Mouse (Mus musculus): ENCODE results near the gene Hepacam2.
A peak's percentile ranks its signal among the peaks of the same experiment; 100 is the strongest.
"Not testable (repeated sequence)": the region's sequence is repeated elsewhere in the genome, so short reads cannot be mapped to it uniquely, and the experiment has no call there.

Gene Hepacam2

DNA sequence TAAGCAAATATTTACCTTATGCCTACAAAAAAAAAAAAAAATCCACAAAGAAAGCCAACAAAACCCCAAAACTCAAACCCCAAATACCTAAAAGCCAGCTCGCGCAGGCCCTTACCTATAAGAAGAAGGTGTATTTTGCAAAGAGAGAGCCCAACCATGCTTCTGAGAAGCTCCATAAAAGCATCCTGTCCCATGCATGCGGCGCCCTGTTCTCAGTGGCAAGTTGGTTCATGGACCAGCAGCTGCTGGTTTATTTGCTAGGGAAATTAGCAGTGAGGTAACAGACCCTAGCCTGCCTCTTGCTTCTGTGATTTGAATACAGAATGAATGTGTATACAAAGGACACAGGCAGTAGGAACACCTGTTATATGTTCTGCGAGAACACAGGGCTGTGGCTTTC, 3.8 kb downstream of the Hepacam2 start:
- peak; percentile 46 for DNase-seq (ENCODE audit: low read depth, low spot score)
- Histone ChIP-seq H3K27me3 (ENCODE audit: control insufficient read depth, insufficient read depth, low read length, poor library complexity, severe bottlenecking) (no peaks in the 10 kb centered on the region), H3K36me3 (ENCODE audit: control insufficient read depth, insufficient read depth, low read length, poor library complexity, severe bottlenecking) (no peaks in the 10 kb centered on the region)

DNA sequence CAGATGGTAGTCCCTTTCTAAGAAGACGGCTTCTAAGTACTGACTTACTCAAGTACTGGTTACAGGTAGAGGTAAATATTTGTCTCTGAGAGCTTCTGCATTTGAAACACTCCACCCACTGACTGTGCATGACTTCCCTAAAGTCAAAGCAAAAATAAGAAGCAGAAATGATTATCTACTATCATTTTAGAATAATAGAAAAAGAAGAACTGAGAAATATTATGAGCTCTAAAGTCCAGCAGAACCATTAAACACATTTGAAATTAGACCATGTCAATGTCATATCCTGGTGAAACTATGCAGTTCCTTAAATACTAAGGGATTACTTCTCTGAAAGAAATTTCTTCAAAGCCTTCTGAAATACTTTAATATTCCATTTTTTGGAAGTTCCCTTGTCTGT, 10.7 kb downstream of the Hepacam2 start:
- DNase-seq (ENCODE audit: low read depth, low spot score): peak; percentile 44
- H3K36me3 ChIP-seq (ENCODE audit: control insufficient read depth, insufficient read depth, low read length, poor library complexity, severe bottlenecking): no peaks in the 10 kb centered on the region; the same call in 1 of the 2 replicates
- no peaks in the 10 kb centered on the region for H3K27me3 ChIP-seq (ENCODE audit: control insufficient read depth, insufficient read depth, low read length, poor library complexity, severe bottlenecking)

DNA sequence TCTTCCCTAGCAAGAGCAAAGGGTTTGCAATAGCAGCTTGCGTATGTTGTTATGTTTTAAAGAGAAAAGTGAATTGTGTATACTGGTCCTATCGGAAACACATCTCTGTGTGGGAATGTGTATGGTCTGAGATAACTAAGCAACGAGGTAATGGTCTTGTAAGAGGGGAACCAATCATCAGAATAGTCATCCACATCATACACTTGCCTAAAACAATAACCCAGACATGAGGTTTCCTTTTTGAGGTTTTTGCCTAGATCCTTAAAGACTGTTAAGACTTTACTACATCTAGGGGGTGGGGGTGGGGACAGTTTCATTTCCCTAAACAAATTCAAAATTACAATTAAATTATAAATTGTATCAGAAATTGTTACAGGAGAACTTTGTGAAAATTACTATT, 13.0 kb downstream of the Hepacam2 start:
- Histone ChIP-seq H3K27me3 (ENCODE audit: control insufficient read depth, insufficient read depth, low read length, poor library complexity, severe bottlenecking) (no peaks in the 10 kb centered on the region; the same call in 1 of the 2 replicates), H3K36me3 (ENCODE audit: control insufficient read depth, insufficient read depth, low read length, poor library complexity, severe bottlenecking) (no peaks in the 10 kb centered on the region; the same call in 1 of the 2 replicates)
- DNase-seq (ENCODE audit: low read depth, low spot score): peak; percentile 22

DNA sequence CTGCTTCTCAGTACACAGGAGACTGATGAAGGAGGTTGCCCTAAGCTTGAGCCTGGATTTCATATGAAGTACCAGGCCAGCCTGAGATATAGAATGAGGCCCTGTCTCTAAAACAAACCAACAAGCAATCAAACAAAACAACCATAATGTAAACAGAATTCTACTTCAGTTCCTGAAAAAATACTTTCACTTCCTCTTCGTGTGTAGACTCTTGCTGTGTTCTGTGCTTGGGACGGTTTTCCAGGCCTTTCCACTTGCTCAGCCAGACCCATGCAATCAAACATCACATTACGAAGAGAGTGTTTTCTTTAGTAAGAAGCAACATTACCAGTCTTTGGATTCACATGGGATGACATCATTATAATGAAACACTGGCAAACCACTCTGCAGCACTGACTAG, 16.4 kb downstream of the Hepacam2 start:
- peak; percentile 36 for DNase-seq (ENCODE audit: low read depth, low spot score)
- Histone ChIP-seq H3K36me3 (ENCODE audit: control insufficient read depth, insufficient read depth, low read length, poor library complexity, severe bottlenecking) (no peaks in the 10 kb centered on the region; the same call in 1 of the 2 replicates), H3K27me3 (ENCODE audit: control insufficient read depth, insufficient read depth, low read length, poor library complexity, severe bottlenecking) (no peaks in the 10 kb centered on the region; the same call in 1 of the 2 replicates)

DNA sequence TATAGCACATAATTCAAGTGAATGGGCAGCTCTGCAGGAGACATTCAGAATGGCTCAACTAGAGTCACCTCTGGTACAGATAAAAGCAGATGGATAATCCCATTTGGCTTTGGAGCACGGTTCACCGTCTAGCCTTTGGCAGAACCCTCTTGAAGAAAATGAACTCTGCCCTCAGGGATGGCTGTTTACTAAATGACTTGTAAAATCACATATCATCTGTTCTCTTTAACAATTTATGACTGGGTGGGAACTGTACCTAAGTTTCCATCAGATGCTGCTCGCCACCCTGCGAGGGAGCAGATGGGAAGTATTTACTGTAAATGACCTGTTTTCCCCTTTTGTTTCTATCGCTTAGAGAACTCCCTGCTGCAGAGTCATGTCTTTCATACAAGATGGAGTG, 18.2 kb downstream of the Hepacam2 start:
- H3K27me3 ChIP-seq (ENCODE audit: control insufficient read depth, insufficient read depth, low read length, poor library complexity, severe bottlenecking): no peaks in the 10 kb centered on the region; the same call in none of the 2 replicates
- no peak for DNase-seq (ENCODE audit: low read depth, low spot score)
- H3K36me3 ChIP-seq (ENCODE audit: control insufficient read depth, insufficient read depth, low read length, poor library complexity, severe bottlenecking): no peaks in the 10 kb centered on the region

DNA sequence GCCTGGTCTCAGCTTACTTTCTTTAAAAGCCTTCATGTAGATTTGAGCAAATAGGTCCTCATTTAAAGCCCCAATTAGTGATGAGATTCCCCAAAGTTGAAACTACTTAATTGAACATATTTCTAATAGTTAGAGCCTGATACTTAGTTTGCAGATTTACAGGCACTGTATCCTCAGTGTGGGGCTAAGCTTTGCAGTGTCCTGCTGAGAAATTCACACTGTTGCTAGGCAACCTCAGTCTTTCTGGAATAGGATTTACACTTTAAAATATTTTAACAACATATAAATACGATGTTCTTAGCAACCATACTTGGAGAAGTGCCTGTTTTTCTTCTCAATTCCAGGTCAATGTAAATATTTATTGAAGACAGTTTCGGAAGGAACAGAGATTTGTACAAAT, 21.8 kb downstream of the Hepacam2 start:
- Histone ChIP-seq H3K36me3 (ENCODE audit: control insufficient read depth, insufficient read depth, low read length, poor library complexity, severe bottlenecking) (no peaks in the 10 kb centered on the region), H3K27me3 (ENCODE audit: control insufficient read depth, insufficient read depth, low read length, poor library complexity, severe bottlenecking) (no peaks in the 10 kb centered on the region; the same call in 1 of the 2 replicates)
- DNase-seq (ENCODE audit: low read depth, low spot score): no peak

DNA sequence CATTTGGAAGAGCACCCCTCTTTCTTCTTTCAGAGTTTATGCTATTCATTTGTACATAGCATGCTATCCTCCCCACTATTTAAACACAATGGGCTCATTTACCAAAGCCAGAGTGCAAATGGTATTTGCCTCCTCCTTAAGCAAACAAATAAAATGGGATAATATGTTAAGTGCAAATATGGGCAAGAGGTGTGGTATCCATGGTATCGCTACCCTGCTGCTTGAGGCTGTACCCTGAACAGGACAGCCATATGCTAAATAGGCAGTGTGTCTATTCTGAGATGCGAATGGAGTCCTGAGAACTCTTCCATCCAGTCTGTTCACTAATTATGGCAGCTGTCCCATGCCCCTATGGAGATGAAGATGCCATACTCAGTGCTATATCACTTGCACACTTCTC, 27.4 kb downstream of the Hepacam2 start:
- H3K27me3 ChIP-seq (ENCODE audit: control insufficient read depth, insufficient read depth, low read length, poor library complexity, severe bottlenecking): no peaks in the 10 kb centered on the region; the same call in 1 of the 2 replicates
- H3K36me3 ChIP-seq (ENCODE audit: control insufficient read depth, insufficient read depth, low read length, poor library complexity, severe bottlenecking): no peaks in the 10 kb centered on the region
- no peak for DNase-seq (ENCODE audit: low read depth, low spot score)

DNA sequence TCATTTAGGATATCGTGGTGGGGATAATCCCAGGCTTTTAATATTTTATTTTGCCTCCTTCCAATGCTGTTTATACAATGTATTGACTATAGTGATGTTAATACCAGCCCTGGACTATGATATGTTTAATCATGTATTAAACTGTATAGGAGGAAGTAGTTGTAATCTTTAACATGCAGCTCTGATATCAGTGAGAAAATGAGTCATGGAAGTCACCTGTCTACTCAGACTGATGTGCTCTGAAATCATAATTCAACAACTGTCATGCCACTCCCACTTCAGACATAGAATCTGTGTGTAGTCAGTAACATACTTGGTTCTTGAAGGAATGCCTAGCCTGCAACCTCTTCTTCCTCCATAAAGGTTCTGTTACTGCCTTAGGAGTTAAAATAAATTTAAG, 29.5 kb downstream of the Hepacam2 start:
- no peaks in the 10 kb centered on the region for H3K36me3 ChIP-seq (ENCODE audit: control insufficient read depth, insufficient read depth, low read length, poor library complexity, severe bottlenecking)
- DNase-seq (ENCODE audit: low read depth, low spot score): no peak
- H3K27me3 ChIP-seq (ENCODE audit: control insufficient read depth, insufficient read depth, low read length, poor library complexity, severe bottlenecking): no peaks in the 10 kb centered on the region

DNA sequence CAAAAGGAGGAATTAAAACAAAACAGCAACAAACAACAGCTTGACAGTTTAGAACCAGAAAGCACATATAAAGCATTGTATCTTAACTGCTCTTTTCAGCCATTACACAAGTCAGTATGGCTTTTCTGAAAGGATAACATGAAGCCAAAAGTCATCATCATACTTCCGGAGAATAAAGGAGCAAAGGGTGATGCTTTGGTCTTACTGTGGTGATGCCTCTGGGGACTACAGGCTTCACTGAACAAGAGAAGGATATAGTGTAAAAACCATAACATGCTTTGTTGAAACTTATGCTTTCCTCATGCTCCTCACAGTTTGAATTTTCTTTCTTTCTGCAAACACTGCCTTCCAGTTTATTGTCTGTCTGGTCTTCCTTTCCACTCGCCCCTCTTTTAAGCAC, 34.5 kb downstream of the Hepacam2 start:
- DNase-seq (ENCODE audit: low read depth, low spot score): peak; percentile 58

DNA sequence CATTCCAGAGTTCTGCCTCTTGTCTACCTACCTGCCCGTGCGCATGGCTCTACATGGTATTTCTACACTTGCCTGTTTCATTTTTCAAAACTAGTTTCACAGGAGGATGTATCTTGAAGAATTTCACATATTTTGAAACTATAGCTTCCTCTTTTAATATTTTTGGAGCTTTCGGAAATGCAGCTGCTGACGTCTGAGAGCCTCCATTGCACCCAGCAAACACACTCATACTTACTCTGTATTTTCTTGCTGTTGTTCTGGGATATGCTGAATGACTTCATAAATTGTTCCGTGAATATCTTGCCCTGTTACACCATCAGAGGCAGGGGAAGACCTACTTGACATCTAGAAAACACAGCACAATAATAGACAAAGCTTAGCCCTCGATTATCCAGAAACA, 35.1 kb downstream of the Hepacam2 start:
- peak; percentile 59 for DNase-seq (ENCODE audit: low read depth, low spot score)
- Histone ChIP-seq H3K36me3 (ENCODE audit: control insufficient read depth, insufficient read depth, low read length, poor library complexity, severe bottlenecking) (no peaks in the 10 kb centered on the region), H3K27me3 (ENCODE audit: control insufficient read depth, insufficient read depth, low read length, poor library complexity, severe bottlenecking) (no peaks in the 10 kb centered on the region)

More for the DNA sequence above, 34.5 kb downstream of the Hepacam2 start:
- Histone ChIP-seq H3K36me3 (ENCODE audit: control insufficient read depth, insufficient read depth, low read length, poor library complexity, severe bottlenecking) (no peaks in the 10 kb centered on the region), H3K27me3 (ENCODE audit: control insufficient read depth, insufficient read depth, low read length, poor library complexity, severe bottlenecking) (no peaks in the 10 kb centered on the region)

DNA sequence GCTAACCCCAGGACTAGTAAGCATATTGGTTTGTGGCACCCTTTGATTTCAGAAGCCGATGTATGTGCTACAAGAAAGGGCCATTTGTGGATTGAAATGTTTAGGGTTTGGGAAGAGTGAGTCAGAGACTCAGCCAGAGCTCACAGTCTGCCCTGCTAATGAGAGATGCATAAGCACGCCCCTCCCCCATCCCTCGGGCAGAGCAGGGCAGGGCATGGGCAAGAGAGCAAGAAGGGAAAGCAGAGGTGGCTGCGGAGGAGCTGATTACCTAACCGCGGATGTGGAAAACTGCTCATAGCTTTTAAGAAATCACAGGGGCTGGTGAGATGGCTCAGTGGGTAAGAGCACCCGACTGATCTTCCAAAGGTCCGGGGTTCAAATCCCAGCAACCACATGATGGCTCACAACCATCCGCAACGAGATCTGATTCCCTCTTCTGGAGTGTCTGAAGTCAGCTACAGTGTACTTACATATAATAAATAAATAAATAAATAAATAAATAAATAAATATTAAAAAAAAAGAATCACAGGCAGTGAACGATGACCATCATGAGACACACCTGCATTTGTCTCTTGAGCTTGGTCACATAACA, 42.1 kb downstream of the Hepacam2 start:
- DNase-seq (ENCODE audit: low read depth, low spot score): peak; percentile 11

DNA sequence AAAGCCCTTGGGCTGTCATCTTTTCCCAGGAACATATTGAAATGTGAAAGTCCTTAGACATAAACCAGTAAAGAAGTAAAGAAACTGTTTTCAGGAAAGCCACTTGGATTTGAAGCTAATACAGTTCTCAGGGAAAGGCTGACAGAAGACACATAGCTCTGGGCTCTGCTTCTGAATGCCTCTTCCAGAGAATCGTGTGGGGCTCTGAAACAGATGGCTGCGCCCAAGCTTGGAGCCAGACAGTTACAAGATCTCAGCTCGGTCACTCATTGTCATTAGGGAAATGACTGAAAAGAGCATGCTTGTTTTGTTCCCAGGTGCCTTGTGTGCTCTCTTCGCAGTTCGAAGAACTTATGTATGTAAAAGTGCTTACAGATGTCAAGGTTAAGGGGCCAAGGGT, 43.7 kb downstream of the Hepacam2 start:
- Histone ChIP-seq H3K36me3 (ENCODE audit: control insufficient read depth, insufficient read depth, low read length, poor library complexity, severe bottlenecking) (no peaks in the 10 kb centered on the region), H3K27me3 (ENCODE audit: control insufficient read depth, insufficient read depth, low read length, poor library complexity, severe bottlenecking) (no peaks in the 10 kb centered on the region)
- DNase-seq (ENCODE audit: low read depth, low spot score): no peak

More for the DNA sequence above, 42.1 kb downstream of the Hepacam2 start:
- Histone ChIP-seq H3K27me3 (ENCODE audit: control insufficient read depth, insufficient read depth, low read length, poor library complexity, severe bottlenecking) (no peaks in the 10 kb centered on the region), H3K36me3 (ENCODE audit: control insufficient read depth, insufficient read depth, low read length, poor library complexity, severe bottlenecking) (no peaks in the 10 kb centered on the region)

DNA sequence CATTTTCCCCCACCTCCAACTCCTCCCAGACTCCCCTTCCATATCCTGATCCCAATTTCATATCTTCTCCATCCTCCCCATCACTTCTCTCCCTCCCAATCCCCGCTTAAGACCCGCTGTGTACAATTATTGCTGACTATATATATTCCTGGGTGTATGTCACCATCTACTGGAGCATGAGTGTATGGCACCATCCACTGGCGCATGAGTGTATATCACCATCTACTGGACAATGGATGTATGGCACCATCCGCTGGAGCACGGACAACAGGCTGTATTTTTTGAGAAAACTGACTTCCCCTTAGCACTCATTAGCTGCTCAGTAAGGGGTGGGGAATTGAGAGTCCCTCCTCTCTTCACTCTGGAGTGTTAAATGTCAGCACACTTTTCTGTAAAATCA, 50.7 kb downstream of the Hepacam2 start:
- Histone ChIP-seq H3K36me3 (ENCODE audit: control insufficient read depth, insufficient read depth, low read length, poor library complexity, severe bottlenecking) (no peaks in the 10 kb centered on the region), H3K27me3 (ENCODE audit: control insufficient read depth, insufficient read depth, low read length, poor library complexity, severe bottlenecking) (no peaks in the 10 kb centered on the region)
- peak; percentile 91 for DNase-seq (ENCODE audit: low read depth, low spot score)

DNA sequence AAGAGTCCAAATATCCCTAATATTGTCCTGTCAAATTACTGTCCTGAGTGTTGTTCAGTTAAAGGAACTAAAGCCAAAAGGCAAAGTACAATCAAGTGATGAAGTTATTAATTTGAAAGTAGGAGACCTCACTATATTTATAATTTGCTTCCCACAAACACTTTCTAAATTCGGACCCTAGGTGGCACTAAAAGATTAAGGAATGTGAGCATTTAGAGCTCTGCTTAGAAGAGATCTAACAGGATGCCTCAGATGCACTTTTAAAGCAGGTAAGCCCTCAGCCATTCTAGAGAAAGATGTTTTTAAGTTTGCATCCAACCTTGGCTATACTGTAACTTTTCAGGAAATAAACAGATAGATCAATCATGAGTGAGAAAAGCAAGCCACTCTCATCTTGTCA, 54.2 kb downstream of the Hepacam2 start:
- H3K36me3 ChIP-seq (ENCODE audit: control insufficient read depth, insufficient read depth, low read length, poor library complexity, severe bottlenecking): no peaks in the 10 kb centered on the region
- H3K27me3 ChIP-seq (ENCODE audit: control insufficient read depth, insufficient read depth, low read length, poor library complexity, severe bottlenecking): no peaks in the 10 kb centered on the region
- peak; percentile 15 for DNase-seq (ENCODE audit: low read depth, low spot score)

DNA sequence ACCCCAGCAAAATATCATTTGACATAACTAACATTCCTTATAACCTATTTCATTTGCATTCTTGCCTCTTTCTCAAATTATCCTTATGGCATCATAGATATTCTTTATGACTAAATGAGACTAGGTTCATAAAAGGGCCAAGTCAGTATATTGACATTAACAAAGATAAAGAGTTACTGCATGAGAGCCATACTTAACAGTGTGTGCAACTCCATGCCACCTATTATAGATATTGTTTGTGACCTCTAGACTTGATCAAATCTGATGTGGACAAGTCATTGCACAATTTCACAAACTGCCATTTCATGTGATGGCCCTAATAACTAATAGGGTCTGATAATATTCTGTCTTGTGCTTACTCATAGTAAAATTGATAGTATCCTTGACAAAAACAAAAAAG, 62.0 kb downstream of the Hepacam2 start:
- Histone ChIP-seq H3K27me3 (ENCODE audit: control insufficient read depth, insufficient read depth, low read length, poor library complexity, severe bottlenecking) (no peaks in the 10 kb centered on the region), H3K36me3 (ENCODE audit: control insufficient read depth, insufficient read depth, low read length, poor library complexity, severe bottlenecking) (no peaks in the 10 kb centered on the region)
- no peak for DNase-seq (ENCODE audit: low read depth, low spot score)

DNA sequence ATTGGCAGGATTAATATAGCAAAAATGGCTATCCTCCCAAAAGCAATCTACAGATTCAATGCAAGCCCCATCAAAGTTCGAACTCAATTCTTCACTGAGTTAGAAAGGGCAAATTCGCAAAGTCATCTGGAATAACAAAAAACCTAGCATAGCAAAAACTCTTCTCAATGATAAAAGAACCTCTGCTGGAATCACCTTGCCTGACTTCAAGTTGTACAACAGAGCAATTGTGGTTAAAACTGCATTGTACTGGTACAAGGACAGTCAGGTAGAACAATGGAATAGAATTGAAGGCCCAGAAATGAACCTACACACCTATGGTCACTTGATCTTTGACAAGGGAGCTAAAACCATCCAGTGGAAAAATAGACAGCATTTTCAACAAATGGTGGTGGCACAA, 67.1 kb downstream of the Hepacam2 start:
- H3K27me3 ChIP-seq (ENCODE audit: control insufficient read depth, insufficient read depth, low read length, poor library complexity, severe bottlenecking); DNase-seq (ENCODE audit: low read depth, low spot score); H3K36me3 ChIP-seq (ENCODE audit: control insufficient read depth, insufficient read depth, low read length, poor library complexity, severe bottlenecking): not testable (repeated sequence)
